Mouse (Mus musculus) MN1 (cell line): ENCODE measurements around the gene Mybphl.

Experiments used
- DNase-seq: peaks from one replicate; pipeline ENCODE4 v3.0.0-alpha.2; 2016; ENCODE audit warnings: low spot score

Gene Mybphl

DNA sequence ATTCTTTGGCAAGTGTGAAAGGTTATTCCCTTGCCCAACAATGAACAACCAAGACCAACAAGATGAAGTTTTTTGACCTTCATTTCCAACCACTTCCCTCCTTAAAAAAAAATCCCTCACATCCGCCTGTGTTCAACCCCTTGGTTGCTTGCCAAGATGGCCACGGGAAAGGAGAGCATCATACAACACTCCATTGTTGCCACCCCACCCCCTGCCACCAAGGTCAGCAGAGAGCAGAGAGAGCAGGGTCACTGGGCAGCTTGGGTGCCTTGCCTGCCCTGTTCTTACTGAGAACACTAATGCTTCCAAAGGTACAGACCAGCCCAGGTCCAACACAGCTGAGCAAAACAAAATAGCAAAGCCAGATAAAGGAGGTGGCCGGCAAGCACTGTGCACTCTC is 7.6 kb downstream of the Mybphl start:
- DNase-seq: peak; percentile 18

DNA sequence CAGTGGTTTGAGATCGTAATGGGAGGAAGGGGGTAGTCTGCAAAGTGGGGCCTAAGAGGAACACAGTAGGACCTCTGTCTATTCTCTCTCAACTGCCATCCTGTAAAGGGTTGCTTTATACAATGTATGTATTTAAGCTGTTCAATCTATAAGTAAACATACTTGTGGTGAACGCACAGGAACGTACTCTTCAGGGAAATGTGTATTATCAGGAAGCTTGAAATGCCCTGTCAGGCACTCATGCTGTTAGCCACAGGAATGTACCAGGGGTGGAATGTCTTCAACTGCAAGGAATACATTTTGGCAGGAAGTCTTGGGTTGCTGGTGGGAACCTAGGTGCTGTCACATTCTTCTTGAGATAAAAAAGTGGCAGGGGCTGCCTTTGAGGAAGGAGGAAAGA is 8.0 kb downstream of the Mybphl start:
- DNase-seq: no peak

DNA sequence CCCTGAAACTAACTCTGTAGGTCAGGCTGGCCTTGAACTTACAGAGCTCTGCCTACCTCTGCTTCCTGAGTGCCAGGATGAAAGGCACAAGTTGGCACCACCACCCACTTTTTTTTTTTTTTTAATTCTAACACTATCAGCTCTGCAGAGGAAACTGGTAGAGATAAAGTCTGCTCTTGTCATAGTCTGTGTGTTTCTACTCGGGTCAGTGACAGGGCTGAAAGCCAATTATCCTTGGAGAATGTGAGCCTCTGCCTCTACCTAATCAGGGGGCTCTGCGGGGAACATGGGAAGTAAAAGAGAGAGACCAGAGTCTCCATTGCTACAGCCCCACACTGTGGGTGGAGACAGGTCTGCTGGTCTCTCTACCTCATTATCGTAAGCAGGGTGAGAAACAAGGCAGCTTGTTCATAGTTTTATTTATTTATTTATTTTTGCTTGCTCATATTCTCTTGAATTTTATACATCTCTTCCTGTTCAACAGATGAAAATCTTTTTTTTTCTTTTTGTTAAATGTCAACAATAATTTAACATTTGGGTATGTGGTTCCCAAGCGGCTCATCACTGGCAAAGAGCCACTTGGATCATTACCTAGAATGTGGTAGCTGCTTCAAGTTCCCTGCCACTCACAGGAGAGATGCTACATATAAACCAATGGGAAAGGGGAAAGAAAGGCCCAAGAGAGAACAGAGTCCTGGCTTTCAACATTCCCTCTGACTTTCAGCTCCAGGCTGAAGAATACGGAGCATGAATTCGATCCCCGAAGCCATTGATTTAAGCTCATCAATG is 14.4 kb downstream of the Mybphl start:
- DNase-seq: no peak

DNA sequence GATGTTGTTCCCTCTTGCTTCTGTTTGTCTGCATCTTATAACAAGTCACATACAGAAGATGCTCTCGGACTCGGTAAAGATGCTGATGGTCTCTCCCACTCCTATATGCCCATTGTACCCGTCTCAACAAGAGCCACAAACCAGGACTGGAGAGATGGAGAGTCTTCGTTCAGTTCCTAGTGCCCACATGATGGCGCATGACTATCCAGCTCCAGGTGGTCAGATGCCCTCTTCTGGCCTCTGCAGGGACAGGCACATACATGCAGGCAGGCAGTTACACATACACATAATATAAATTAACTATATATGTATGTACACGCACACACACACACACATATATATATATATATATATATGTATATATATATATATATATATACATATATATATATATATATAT is 16.0 kb downstream of the Mybphl start:
- DNase-seq: no peak

- no peak for DNase-seq
These were observed 17.5 kb downstream of the Mybphl start for GRCm38 (mm10) chr3:108381945-108382875.

GRCm38 (mm10) chr3:108383485-108384354 is 19.0 kb downstream of the Mybphl start, which contains the start of gene Psrc1:
Gene Psrc1, plus strand, starts transcription at chr3:108383839.
- peak; percentile 76 for DNase-seq

DNA sequence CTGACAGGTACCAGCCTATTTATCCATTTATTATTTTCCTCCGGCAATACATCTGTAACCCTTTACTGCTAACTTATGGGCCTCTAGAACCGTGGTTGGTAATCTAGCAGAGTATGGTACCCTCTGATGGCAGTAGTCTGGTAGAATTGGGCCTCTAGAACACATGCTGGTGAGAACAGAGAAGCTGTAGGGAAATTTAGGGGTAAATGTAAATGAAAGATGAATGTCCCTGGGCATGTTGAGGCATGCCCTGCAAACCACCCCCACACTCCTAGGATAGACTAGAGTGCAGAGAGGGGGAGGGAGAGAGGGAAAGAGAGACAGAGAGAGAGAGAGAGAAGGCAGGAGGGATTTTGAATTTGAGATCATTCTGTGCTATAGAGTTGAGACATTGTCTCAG is 19.7 kb downstream of the Mybphl start:
- DNase-seq: no peak

GRCm38 (mm10) chr3:108386186-108386585 is 21.5 kb downstream of the Mybphl start:
- no peak for DNase-seq

DNA sequence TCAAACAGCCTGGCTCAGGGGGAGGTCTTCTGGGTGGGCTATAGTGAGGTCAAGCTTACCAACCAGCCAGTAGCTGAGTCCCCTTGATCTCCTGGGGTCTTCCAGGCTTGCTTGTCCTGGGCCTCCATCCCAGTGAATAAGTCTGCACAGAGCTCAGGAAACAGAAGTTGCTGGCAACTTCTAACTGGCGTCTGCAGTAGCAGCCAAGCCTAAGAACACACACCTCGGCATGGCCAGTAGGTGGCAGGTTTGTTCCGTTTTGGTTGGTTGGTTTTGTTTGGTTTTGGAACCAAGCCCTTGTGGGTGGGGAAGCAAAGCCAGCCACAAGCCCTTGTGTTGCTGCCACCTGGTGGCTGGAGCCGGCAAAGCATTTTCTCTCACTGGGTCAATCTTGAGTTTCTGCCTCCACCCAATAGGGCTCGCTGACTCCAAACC is 24.4 kb downstream of the Mybphl start:
- DNase-seq: peak; percentile 95

GRCm38 (mm10) chr3:108392299-108392698 is 27.6 kb downstream of the Mybphl start:
- DNase-seq: no peak

DNA sequence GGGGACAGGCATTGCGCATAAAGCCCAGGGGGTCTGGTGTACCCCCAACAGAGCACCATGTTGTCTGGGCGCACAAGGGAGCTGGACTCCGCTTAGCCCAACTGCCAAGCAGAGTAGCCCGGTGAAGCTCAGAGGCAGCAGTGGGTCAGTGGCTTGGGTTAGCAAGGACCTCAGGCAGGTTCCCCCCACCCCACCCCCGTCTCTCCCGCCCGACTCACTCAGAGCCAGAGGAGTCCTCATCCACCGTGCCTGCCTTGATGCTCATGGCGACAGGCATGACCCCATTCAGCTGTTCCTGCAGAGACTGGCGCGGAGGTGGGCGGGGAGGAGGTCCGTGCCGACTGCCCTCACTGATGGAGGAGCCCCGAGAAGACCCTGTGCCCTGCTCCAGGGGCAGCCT is 28.1 kb downstream of the Mybphl start:
- no peak for DNase-seq

DNA sequence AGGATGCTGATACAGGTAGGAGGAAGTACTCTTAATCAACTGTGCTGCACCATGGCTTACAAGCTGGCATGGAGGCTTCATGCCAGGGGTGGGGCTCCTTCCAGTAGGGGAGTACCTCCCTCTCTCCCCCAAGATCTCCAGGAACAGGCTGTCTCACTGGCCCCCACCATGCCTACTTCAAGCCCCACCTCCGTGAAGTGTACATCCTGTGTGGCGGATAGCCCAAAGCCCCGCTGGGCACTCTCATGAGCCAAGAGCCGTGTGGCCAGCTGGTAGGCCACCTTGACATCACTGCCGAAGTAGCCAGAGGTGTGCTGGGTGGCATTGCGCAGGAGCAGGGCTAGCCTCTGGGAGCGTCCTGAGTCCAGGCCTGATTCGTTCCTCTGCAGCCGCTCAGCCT is 33.6 kb downstream of the Mybphl start:
- DNase-seq: no peak

DNA sequence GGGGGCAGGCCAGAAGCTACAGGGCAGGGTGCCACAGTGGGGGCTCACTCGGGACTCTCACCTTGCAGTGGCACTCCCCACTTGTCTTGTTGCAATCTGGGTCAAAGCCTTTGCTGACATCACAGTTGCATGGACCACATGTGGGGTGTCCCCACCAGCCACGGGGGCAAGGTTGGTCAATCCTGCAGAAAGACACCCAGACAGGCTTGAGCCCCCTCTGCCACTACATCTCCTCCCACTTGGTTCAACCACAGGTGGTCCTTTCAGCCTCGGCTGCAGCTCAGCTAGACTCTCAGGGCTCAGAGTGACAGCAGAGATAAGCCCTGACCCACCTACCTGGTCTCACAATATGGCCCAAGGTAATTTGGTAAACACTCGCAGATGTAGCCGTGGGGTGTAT is 35.7 kb downstream of the Mybphl start:
- no peak for DNase-seq

DNA sequence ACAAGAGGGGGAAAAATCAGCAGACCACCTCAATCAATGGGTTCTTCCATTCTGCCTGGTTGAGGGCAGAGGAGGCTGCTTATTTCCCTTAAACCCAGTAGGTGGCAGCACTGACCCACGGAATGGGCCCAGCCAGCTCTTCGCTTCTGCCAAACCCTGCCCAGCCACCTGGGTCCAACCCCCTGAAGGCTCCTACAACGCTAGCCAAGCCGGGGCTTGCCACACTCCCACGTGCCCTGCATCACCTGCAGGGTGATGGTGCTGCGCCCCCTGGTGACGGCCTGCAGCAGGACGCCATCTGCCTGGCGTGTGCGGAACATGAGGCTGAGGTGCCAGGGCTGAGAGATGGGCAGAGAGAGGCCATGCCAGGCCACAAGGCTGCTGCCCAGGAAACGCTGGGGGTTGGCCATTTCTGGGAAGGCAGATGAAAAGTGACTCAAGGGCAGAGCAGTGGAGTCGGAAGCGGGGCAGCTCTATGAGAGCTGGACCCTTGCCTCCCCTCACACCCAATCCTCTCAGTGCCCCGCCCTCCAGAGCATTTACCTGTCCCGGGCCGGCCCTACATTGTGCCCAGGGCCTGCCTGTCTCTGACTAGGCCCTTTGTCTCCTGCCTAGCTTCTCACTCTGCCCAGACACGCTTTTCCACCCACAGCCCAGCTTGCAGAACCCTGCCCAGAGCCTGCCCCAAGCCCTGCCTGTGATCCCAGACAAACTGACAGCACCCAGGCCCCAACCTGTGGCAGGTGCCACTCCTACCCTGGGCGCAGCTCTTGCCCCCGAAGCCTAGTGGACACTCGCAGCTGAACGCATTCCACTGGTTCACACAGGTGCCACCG is 37.2 kb downstream of the Mybphl start:
- DNase-seq: peak; percentile 95

GRCm38 (mm10) chr3:108402528-108402920 is 37.8 kb downstream of the Mybphl start:
- no peak for DNase-seq

GRCm38 (mm10) chr3:108405536-108406305 is 41.0 kb downstream of the Mybphl start:
- DNase-seq: peak; percentile 64

- DNase-seq: peak; percentile 37
These were observed 41.7 kb downstream of the Mybphl start for GRCm38 (mm10) chr3:108406306-108406885.

DNA sequence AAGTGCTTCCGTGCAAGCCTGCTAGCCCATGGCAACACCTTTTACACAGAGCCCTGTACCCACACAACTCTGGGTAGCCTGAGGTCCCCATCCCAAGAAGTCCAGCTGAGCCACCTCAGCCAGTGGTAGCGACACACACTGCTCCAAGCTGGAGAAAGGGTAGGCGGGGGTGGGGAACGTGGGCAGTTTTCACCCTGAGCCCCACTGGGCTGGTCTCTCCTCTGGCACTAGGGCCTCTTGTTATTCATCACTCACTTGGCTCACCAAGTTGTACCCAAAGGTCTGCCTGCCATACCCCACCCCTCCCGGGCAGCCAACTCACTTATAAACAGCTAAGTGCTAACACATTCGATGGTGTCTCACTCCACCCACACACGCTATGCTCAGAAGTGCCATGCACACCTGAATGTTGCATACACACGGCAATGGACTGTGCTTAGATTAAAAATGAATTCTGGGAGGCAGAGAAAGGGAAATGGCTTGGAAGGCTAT is 43.9 kb downstream of the Mybphl start:
- DNase-seq: no peak

DNA sequence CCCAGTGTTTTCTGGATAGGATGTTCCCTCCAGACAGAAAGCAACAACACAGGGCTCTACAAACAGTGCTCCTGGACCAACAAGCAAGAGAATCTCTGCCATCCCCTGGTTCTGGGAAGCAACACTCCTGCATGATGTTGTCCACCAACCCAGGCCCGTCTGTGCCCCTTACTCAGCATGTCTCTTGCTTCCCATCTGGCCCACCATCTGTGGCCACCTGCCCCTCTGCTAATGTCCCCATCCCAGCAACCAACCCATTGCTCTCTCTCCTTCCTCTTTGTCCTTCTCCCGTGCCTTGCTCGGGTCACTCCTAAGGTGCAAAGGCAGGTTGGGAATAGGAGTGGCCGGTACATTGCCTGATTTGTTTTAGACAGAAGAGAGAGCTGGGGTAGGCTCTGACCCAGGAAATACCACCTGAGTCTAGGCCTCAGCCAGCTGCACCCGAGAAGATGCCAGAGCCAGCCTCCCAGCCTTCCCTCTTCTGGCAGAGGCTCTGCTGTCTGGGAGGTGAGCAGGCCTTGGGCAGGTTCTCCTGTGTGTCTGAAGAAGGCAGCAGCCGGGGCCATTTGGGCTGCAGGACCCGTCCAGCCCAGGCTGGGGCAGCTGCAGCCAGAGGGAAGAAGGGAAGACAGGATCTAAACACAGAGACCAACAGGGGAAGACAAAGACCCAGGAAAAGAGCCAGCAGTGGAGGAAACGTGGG is 45.1 kb downstream of the Mybphl start:
- no peak for DNase-seq
